Mouse (Mus musculus): ENCODE measurements around the gene Pcsk5.

GRCm38 (mm10) chr19:17514456-17514855 is 323.0 kb downstream of the Pcsk5 start:
- TF ChIP-seq POLR2A (IDR thresholded peaks at IDR 0.05; ENCODE audit: low read depth, low read length) (no peak), CTCF (IDR thresholded peaks at IDR 0.05; ENCODE audit: extremely low read depth, insufficient read depth, insufficient read length, insufficient replicate concordance) (no peak)
